Mouse (Mus musculus): ENCODE data around the gene Gm21865.
"Not testable (repeated sequence)": the region's sequence is repeated elsewhere in the genome, so short reads cannot be mapped to it uniquely, and the experiment has no call there.

Gm21865 gene

GRCm38 (mm10) chrY:40316803-40317202, at the start of gene Gm21865:
TSS of gene Gm21865 (minus strand) at chrY:40316903.
- DNase-seq (ENCODE audit: low read depth): not testable (repeated sequence)

Data from fibroblast of lung, adult 2 months (primary cell).